Comparison of ENCODE assay signal across 25 mouse cellular contexts in the genomic region with DNA sequence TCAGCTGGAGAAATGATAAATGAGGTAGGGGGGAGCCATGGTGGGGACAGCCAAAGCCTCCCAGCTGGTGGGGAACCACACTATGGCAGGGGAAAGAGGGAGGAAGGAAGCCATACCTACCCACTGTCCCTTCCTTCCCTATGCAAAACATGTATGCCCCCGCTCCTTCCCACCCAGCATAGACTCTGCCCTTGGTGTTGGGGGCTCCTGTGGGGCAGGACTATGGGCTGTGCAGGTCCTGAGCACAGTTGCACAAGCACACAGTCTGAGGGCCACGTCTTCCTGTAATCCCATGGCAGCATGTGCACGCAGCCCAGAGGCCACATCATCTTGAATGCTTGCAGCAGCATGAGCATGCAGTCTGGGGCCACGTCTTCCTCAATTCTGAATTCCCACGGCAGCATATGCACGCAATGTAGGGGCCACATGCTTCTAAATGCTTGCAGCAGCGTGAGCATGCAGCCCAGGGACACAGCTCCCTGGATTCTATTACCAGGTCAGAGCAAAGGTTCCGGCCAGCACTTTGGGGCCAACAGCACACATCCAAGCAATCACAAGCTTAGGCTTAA. TPM values are rescaled to one million over a fixed set of nuclear protein-coding genes. Genes with fewer than 3 reads are reported as not detected.
DNase-seq lines count a peak whose midpoint lies in the region; ATAC-seq and TF ChIP-seq lines count a peak whose summit lies in the region.
"Had no signal": no experiment of that assay in that cellular context is flagged by ENCODE, and none has a peak within 500 bp of the region (broad histone marks: within the 10 kb centered on the region; RNA-seq: fewer than 3 reads in every experiment).

No protein-coding gene starts in this region.

- no peaks in the 10 kb centered on the region for H3K36me3 ChIP-seq in spleen, adult 2 months (ENCODE audit: control insufficient read depth, insufficient read depth, low read length)
- H3K36me3 ChIP-seq in liver, postnatal 0 days (replicated peaks; ENCODE audit: insufficient read depth, low read length), result no peaks in the 10 kb centered on the region
- H3K36me3 ChIP-seq: forebrain, embryonic 15.5 days; hindbrain, embryonic 13.5 days; intestine, embryonic 15.5 days; neural tube, embryonic 15.5 days had no signal

- H3K27ac ChIP-seq in gastrocnemius, adult 2 months, result no peak overlapping the region; the same call in 1 of the 2 replicates
- peak overlapping the region; percentile 43 for H3K27ac ChIP-seq in spleen, adult 2 months (ENCODE audit: insufficient read depth, low read length)
- H3K27ac ChIP-seq in liver, postnatal 0 days (ENCODE audit: low read depth), result peak overlapping the region; percentile 91
- H3K27ac ChIP-seq: forebrain, embryonic 15.5 days; hindbrain, embryonic 13.5 days; intestine, embryonic 15.5 days; neural tube, embryonic 15.5 days had no signal

- H3K27me3 ChIP-seq in spleen, adult 2 months (ENCODE audit: control insufficient read depth, insufficient read depth, low read length), result no peaks in the 10 kb centered on the region
- no peaks in the 10 kb centered on the region for H3K27me3 ChIP-seq in liver, postnatal 0 days (ENCODE audit: insufficient read depth, low read length)
- H3K27me3 ChIP-seq: CH12.LX; forebrain, embryonic 15.5 days; hindbrain, embryonic 13.5 days; intestine, embryonic 15.5 days; neural tube, embryonic 15.5 days had no signal

- H3K9ac ChIP-seq in liver, postnatal 0 days (replicated peaks), result no peak overlapping the region
- H3K9ac ChIP-seq: forebrain, embryonic 15.5 days; intestine, embryonic 15.5 days; lung, embryonic 14.5 days; neural tube, embryonic 15.5 days had no signal

- intact Hi-C loops in gastrocnemius, adult 2 months (cut with DNase I), result no loop called here
- intact Hi-C loops in left cerebral cortex, postnatal 10 days (cut with DNase I), result no loop called here

- peak; percentile 23 for DNase-seq in gastrocnemius, adult 2 months
- no peak for DNase-seq in gastrocnemius, postnatal 10 days
- DNase-seq in spleen, adult 2 months (ENCODE audit: low read depth in 1 of 2, low spot score in 2 of 2), result no peak
- no peak for DNase-seq in spleen, postnatal 36 days (ENCODE audit: low spot score in 2 of 2)
- DNase-seq in liver, postnatal 0 days, result peak; percentile 47
- no peak for DNase-seq in left cerebral cortex, postnatal 10 days (ENCODE audit: extremely low spot score in 1 of 2, low spot score in 2 of 2)
- DNase-seq in adrenal gland, adult (ENCODE audit: inconsistent age in 2 of 2, low spot score in 1 of 2), result no peak
- DNase-seq in embryo, embryonic 10 days (ENCODE audit: low spot score), result no peak
- DNase-seq: adrenal gland, postnatal 10 days; cerebellum, adult 9-11 months; lung, embryonic 14.5 days; retina, postnatal 1 day; thymus, adult 18-20 months had no signal

- TF ChIP-seq CTCF in gastrocnemius, adult 2 months (IDR thresholded peaks at IDR 0.05), result no peak
- no peak for TF ChIP-seq CTCF in spleen, adult 2 months (IDR thresholded peaks at IDR 0.05; ENCODE audit: extremely low read depth, insufficient read depth, insufficient read length, insufficient replicate concordance)
- no peak for TF ChIP-seq CTCF in liver, postnatal 0 days (IDR thresholded peaks at IDR 0.05; ENCODE audit: low read depth)

- no peak for TF ChIP-seq POLR2A in spleen, adult 2 months (IDR thresholded peaks at IDR 0.05; ENCODE audit: low read depth, low read length)

- no peaks in the 10 kb centered on the region for H3K9me3 ChIP-seq in liver, postnatal 0 days (ENCODE audit: low read length)
- H3K9me3 ChIP-seq: forebrain, embryonic 15.5 days; hindbrain, embryonic 13.5 days; intestine, embryonic 15.5 days; neural tube, embryonic 15.5 days had no signal

- H3K4me1 ChIP-seq in spleen, adult 2 months (ENCODE audit: control insufficient read depth, insufficient read depth, insufficient read length), result peaks cover 14% of the 10 kb centered on the region; the same call in 1 of the 2 replicates
- H3K4me1 ChIP-seq in liver, postnatal 0 days (ENCODE audit: insufficient read depth), result peaks cover 20% of the 10 kb centered on the region

- peak; percentile 6; the same call in 1 of the 2 replicates for ATAC-seq in liver, postnatal 0 days
- ATAC-seq: forebrain, embryonic 15.5 days; intestine, embryonic 15.5 days had no signal

- peak overlapping the region; percentile 52; the same call in 1 of the 2 replicates for H3K4me2 ChIP-seq in liver, postnatal 0 days (ENCODE audit: low read depth, low read length)
- H3K4me2 ChIP-seq: forebrain, embryonic 15.5 days; hindbrain, embryonic 13.5 days; intestine, embryonic 15.5 days; lung, embryonic 14.5 days; neural tube, embryonic 15.5 days had no signal

- WGBS in spleen, adult 2 months, result 46% methylated on average over 8 of the region's 8 CpGs
- WGBS in liver, postnatal 0 days (ENCODE audit: insufficient replicate concordance), result 54% methylated on average over 8 of the region's 8 CpGs

- no peak for TF ChIP-seq EP300 in liver, postnatal 0 days (IDR thresholded peaks at IDR 0.05; ENCODE audit: low read depth)

- no peak overlapping the region for H3K4me3 ChIP-seq in gastrocnemius, adult 2 months
- no peak overlapping the region for H3K4me3 ChIP-seq in spleen, adult 2 months (ENCODE audit: extremely low read depth, insufficient read depth, insufficient read length)
- H3K4me3 ChIP-seq in liver, postnatal 0 days (ENCODE audit: low read depth, low read length), result no peak overlapping the region
- H3K4me3 ChIP-seq: forebrain, embryonic 15.5 days; hindbrain, embryonic 13.5 days; intestine, embryonic 15.5 days; neural tube, embryonic 15.5 days had no signal

RNA-seq across cellular contexts. Expression of gene C130050O18Rik, which starts 1.3 kb away (rescaled TPM):
- total RNA-seq in gastrocnemius, adult 2 months (2021), result under 1 TPM; 0.15 to 0.33 TPM
- total RNA-seq in gastrocnemius, postnatal 10 days (2021), result 1 to 10 TPM; 1.0 to 1.5 TPM
- 8.1 and 11.9 TPM in 2 replicates for polyA plus RNA-seq in spleen, adult 2 months (2012; rRNA removed)
- 1.9 and 2.0 TPM in 2 replicates for polyA plus RNA-seq in liver, postnatal 0 days (2015; fragmentation: Nextera tagmentation; extraction: Ambion mirVana)
- total RNA-seq in left cerebral cortex, postnatal 10 days (2021), result under 1 TPM; 0.24 to 0.28 TPM
- total RNA-seq: CH12.LX had no signal

RNA-seq across cellular contexts. Expression of gene Gper1, which starts 19.2 kb away (rescaled TPM):
- 1 to 10 TPM; 1.3 to 2.7 TPM for total RNA-seq in gastrocnemius, adult 2 months (2021)
- 1 to 10 TPM; 2.3 to 2.7 TPM for total RNA-seq in gastrocnemius, postnatal 10 days (2021)
- polyA plus RNA-seq in spleen, adult 2 months (2012; rRNA removed), result 0.39 TPM in 2 replicates
- polyA plus RNA-seq in liver, postnatal 0 days (2015; fragmentation: Nextera tagmentation; extraction: Ambion mirVana), result 0.09 and 0.11 TPM in 2 replicates
- total RNA-seq in left cerebral cortex, postnatal 10 days (2021), result 1 to 10 TPM; 2.9 to 3.3 TPM

RNA-seq across cellular contexts. Expression of gene Gpr146, which starts 26.3 kb away (rescaled TPM):
- total RNA-seq in gastrocnemius, adult 2 months (2021), result 10 to 100 TPM; 26.5 to 41.2 TPM
- total RNA-seq in gastrocnemius, postnatal 10 days (2021), result 10 to 100 TPM; 13.0 to 19.0 TPM
- 32.2 and 36.3 TPM in 2 replicates for polyA plus RNA-seq in spleen, adult 2 months (2012; rRNA removed)
- polyA plus RNA-seq in liver, postnatal 0 days (2015; fragmentation: Nextera tagmentation; extraction: Ambion mirVana), result 14.5 and 14.7 TPM in 2 replicates
- 1 to 10 TPM; 5.7 to 7.5 TPM for total RNA-seq in left cerebral cortex, postnatal 10 days (2021)

RNA-seq across cellular contexts. Expression of gene Cyp2w1, which starts 51.4 kb away (rescaled TPM):
- total RNA-seq in gastrocnemius, adult 2 months (2021), result not detected
- total RNA-seq in gastrocnemius, postnatal 10 days (2021), result not detected
- polyA plus RNA-seq in spleen, adult 2 months (2012; rRNA removed), result not detected in 2 replicates
- not detected in 2 replicates for polyA plus RNA-seq in liver, postnatal 0 days (2015; fragmentation: Nextera tagmentation; extraction: Ambion mirVana)
- not detected for total RNA-seq in left cerebral cortex, postnatal 10 days (2021)
- total RNA-seq: adrenal gland, postnatal 10 days; CH12.LX; heart, adult 18-20 months; layer of hippocampus, adult 8-10 months; left cerebral cortex, adult 18-20 months had no signal
- polyA plus RNA-seq: forebrain, embryonic 15.5 days; heart, postnatal 0 days; hindbrain, embryonic 13.5 days; kidney, embryonic 16.5 days; limb, embryonic 11.5 days; lung, embryonic 14.5 days; neural tube, embryonic 15.5 days; urinary bladder, adult 2 months had no signal

RNA-seq across cellular contexts. Expression of gene Cox19, which starts 52.6 kb away (rescaled TPM):
- total RNA-seq in gastrocnemius, adult 2 months (2021), result 10 to 100 TPM; 48.7 to 69.6 TPM
- 10 to 100 TPM; 72.0 to 76.4 TPM for total RNA-seq in gastrocnemius, postnatal 10 days (2021)
- polyA plus RNA-seq in spleen, adult 2 months (2012; rRNA removed), result 27.2 and 36.2 TPM in 2 replicates
- polyA plus RNA-seq in liver, postnatal 0 days (2015; fragmentation: Nextera tagmentation; extraction: Ambion mirVana), result 34.4 and 37.1 TPM in 2 replicates
- 10 to 100 TPM; 75.2 to 90.2 TPM for total RNA-seq in left cerebral cortex, postnatal 10 days (2021)

Comparison
In these comparisons a context has a peak if more than half of its experiments do, and no peak if none do; other contexts are left out.
1. DNase-seq: peak in gastrocnemius, adult 2 months (single experiment) and liver, postnatal 0 days (single experiment); none in gastrocnemius, postnatal 10 days (single experiment), spleen, adult 2 months (0 of 2), spleen, postnatal 36 days (0 of 2), left cerebral cortex, postnatal 10 days (0 of 2), adrenal gland, adult (0 of 2) and embryo, embryonic 10 days (single experiment).